Mouse (Mus musculus) embryonic fibroblast, embryonic 13.5 days (primary cell): ENCODE results near the gene Mcl1.

Experiments used
- CTCF ChIP-seq: IDR thresholded peaks from 2 replicates; pipeline ENCODE4 v1.5.1; 2011; ENCODE audit warnings: mild to moderate bottlenecking, control low read depth, low read length, moderate library complexity, borderline replicate concordance; ENCODE audit not compliant: insufficient read depth
- POLR2A ChIP-seq: IDR thresholded peaks from 2 replicates; pipeline ENCODE4 v1.6.1; 2011; ENCODE audit warnings: low read depth, mild to moderate bottlenecking, control low read depth, low read length, moderate library complexity

DNA sequence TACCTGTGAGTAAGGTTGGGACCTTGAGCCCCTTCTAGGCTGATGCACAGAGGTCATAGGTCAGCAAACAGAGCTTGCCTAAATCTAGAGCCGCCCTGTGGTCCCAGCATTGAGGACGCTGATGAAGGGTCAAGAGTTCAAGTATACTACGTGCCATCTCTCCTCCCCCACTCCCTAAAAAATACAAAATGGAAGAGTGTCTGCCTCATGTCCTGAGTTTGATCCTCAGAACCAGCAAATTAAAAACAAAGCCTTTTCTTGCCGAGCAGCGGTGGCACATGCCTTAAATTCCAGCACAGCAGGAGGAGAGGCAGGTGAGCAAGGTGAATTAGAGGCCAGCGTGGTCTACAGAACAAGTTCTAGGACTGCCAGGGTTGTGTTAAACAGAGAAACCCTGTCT, 5.7 kb upstream of the Mcl1 start:
- TF ChIP-seq CTCF (no peak), POLR2A (no peak)
